Comparison of ENCODE assay signal across 21 mouse cellular contexts in the genomic region with DNA sequence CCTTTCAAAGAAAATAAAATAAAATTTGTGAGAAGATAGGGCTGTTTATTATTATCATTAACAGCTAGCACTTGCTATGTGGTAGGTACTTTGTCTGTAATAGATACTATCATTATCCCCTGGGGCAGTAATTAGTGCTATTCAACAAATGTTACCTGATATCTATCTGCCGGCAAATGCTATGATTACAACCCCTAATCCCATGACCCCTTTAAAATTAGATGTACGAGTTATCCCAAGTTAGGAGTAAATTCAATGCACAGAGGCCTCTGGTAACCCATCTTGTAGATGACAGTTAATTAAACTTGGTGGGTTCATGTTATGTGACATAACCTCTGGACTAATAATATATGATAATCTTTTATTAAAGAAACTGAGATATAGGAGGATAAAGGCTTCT.
DNase-seq lines count a peak whose midpoint lies in the region; ATAC-seq lines count a peak whose summit lies in the region.
"Had no signal": no experiment of that assay in that cellular context is flagged by ENCODE, and none has a peak within 500 bp of the region (broad histone marks: within the 10 kb centered on the region; RNA-seq: fewer than 3 reads in every experiment).

No protein-coding gene starts in this region.

- H3K4me2 ChIP-seq in kidney, embryonic 14.5 days (replicated peaks; ENCODE audit: low read depth, low read length), result no peak overlapping the region
- H3K4me2 ChIP-seq in kidney, embryonic 16.5 days (replicated peaks; ENCODE audit: low read depth, low read length), result no peak overlapping the region
- H3K4me2 ChIP-seq: embryonic facial prominence, embryonic 12.5 days; embryonic facial prominence, embryonic 15.5 days; forebrain, embryonic 12.5 days had no signal

- H3K27ac ChIP-seq in kidney, embryonic 14.5 days (ENCODE audit: low read depth, low read length), result no peak overlapping the region
- no peak overlapping the region for H3K27ac ChIP-seq in kidney, embryonic 16.5 days (ENCODE audit: low read length)
- H3K27ac ChIP-seq: embryonic facial prominence, embryonic 12.5 days; embryonic facial prominence, embryonic 15.5 days; forebrain, embryonic 10.5 days; forebrain, embryonic 12.5 days had no signal

- no peak for DNase-seq in kidney, adult 18-20 months
- no peak for DNase-seq in kidney, adult 9 months
- DNase-seq: adrenal gland, adult 2 months; adrenal gland, postnatal 10 days; adrenal gland, postnatal 25 days; cerebellum, adult 11 months; cerebellum, adult 18-20 months; cerebellum, adult 8-10 months; cerebellum, adult 9-11 months; cerebellum, postnatal 14 days; cerebellum, postnatal 36 days; embryo, embryonic 11 days had no signal

- H3K4me3 ChIP-seq in kidney, embryonic 14.5 days (ENCODE audit: low read length), result no peak overlapping the region
- no peak overlapping the region for H3K4me3 ChIP-seq in kidney, embryonic 16.5 days (ENCODE audit: low read length)
- H3K4me3 ChIP-seq: embryonic facial prominence, embryonic 12.5 days; embryonic facial prominence, embryonic 15.5 days; erythroblast, embryonic 14.5 days; forebrain, embryonic 10.5 days; forebrain, embryonic 12.5 days had no signal

- peak; percentile 68 for ATAC-seq in kidney, embryonic 14.5 days (ENCODE audit: low FRiP score, low TSS enrichment)
- ATAC-seq in kidney, embryonic 16.5 days (ENCODE audit: low FRiP score, low TSS enrichment), result peak; percentile 47; the same call in 1 of the 2 replicates
- ATAC-seq: forebrain, embryonic 14.5 days; forebrain, embryonic 16.5 days had no signal

- H3K4me1 ChIP-seq in kidney, embryonic 14.5 days (ENCODE audit: control insufficient read depth, insufficient read depth, low read length), result no peaks in the 10 kb centered on the region
- no peaks in the 10 kb centered on the region for H3K4me1 ChIP-seq in kidney, embryonic 16.5 days (ENCODE audit: insufficient read depth, low read length)
- H3K4me1 ChIP-seq: embryonic facial prominence, embryonic 12.5 days; embryonic facial prominence, embryonic 15.5 days; forebrain, embryonic 10.5 days; forebrain, embryonic 12.5 days had no signal

- H3K9ac ChIP-seq in kidney, embryonic 14.5 days (ENCODE audit: low read depth, low read length), result no peak overlapping the region
- H3K9ac ChIP-seq in kidney, embryonic 16.5 days (replicated peaks; ENCODE audit: low read length), result no peak overlapping the region
- H3K9ac ChIP-seq: embryonic facial prominence, embryonic 12.5 days; embryonic facial prominence, embryonic 15.5 days; forebrain, embryonic 12.5 days had no signal

- no peaks in the 10 kb centered on the region for H3K36me3 ChIP-seq in kidney, embryonic 14.5 days (ENCODE audit: control insufficient read depth, insufficient read depth, low read length)
- no peaks in the 10 kb centered on the region for H3K36me3 ChIP-seq in kidney, embryonic 16.5 days (ENCODE audit: insufficient read depth, low read length)
- H3K36me3 ChIP-seq: embryonic facial prominence, embryonic 12.5 days; embryonic facial prominence, embryonic 15.5 days; forebrain, embryonic 10.5 days; forebrain, embryonic 12.5 days had no signal

- peaks cover under 1% of the 10 kb centered on the region; the same call in 1 of the 2 replicates for H3K9me3 ChIP-seq in kidney, embryonic 14.5 days (ENCODE audit: control insufficient read depth, low read length)
- H3K9me3 ChIP-seq in kidney, embryonic 16.5 days (ENCODE audit: low read length), result 0 out of 2 replicates have a peak, but pooled peaks cover 1% of the 10 kb centered on the region
- H3K9me3 ChIP-seq: embryonic facial prominence, embryonic 12.5 days; embryonic facial prominence, embryonic 15.5 days; forebrain, embryonic 10.5 days; forebrain, embryonic 12.5 days had no signal

- H3K27me3 ChIP-seq in kidney, embryonic 14.5 days (ENCODE audit: control insufficient read depth, insufficient read depth, low read length), result no peaks in the 10 kb centered on the region
- no peaks in the 10 kb centered on the region for H3K27me3 ChIP-seq in kidney, embryonic 16.5 days (ENCODE audit: insufficient read depth, low read length)
- H3K27me3 ChIP-seq: embryonic facial prominence, embryonic 12.5 days; embryonic facial prominence, embryonic 15.5 days; forebrain, embryonic 12.5 days had no signal

- 20% methylated on average over 2 of the region's 2 CpGs for WGBS in kidney, embryonic 14.5 days
- whole genome bisulfite sequencing in kidney, embryonic 16.5 days, result 20% methylated on average over 2 of the region's 2 CpGs
